In the genomic region with DNA sequence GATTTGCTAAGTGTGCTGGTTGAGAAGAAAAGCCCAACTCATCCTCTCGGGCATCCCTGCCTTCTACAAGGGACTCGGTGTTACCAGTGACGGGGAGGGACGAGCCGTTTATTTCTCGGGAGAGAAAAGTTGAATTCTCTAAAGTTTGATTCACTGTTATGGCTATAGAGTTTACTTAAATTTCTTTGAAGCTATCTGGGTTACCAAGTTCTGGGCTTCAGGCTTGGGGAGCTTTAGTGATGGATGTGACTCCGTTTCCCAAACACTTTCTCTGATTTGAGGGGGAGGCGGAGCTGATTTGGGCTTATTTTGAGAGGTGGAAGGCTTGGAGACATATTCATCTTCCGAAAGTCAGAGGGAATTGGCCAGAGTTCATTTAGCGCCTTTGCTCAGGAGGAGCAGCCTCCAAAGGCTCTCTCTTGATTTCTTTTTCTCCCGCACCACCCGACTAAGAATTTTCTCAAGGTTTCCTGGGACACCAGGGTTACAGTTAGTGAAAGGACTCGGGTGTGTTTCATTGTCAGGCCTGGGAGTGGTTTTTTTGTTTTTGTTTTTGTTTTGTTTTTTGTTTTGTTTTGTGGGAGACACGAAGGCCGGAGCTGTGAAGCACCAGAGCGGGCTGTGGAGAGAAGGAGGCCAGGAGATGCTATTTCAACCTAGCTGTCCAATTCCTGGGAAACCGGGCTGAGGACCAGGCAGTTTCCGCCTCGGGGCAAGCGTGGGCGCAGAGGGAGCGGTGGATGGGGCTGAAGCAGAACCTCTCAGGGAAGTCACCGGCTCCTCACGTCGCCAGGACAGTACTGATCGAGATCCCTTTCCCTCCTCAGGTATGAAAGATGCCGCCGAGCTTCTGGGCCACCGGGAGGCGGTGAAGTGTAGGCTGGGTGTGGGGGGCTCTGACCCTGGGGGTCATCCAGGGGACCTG, we compare ENCODE assay signal across 15 mouse cellular contexts. TPM values are rescaled to one million over a fixed set of nuclear protein-coding genes. Genes with fewer than 3 reads are reported as not detected.
A peak's percentile ranks its signal among the peaks of the same experiment; 100 is the strongest.
DNase-seq lines count a peak whose midpoint lies in the region; ATAC-seq and TF ChIP-seq lines count a peak whose summit lies in the region.
"Had no signal": no experiment of that assay in that cellular context is flagged by ENCODE, and none has a peak within 500 bp of the region (broad histone marks: within the 10 kb centered on the region; RNA-seq: fewer than 3 reads in every experiment).

No protein-coding gene starts in this region.

- H3K27ac ChIP-seq in ES-Bruce4 (ENCODE audit: insufficient read depth, low read length), result no peak overlapping the region
- H3K27ac ChIP-seq in ES-E14 (ENCODE audit: insufficient read depth, low read depth, low read length, poor library complexity, severe bottlenecking), result no peak overlapping the region
- H3K27ac ChIP-seq in hindbrain, embryonic 12.5 days, result peak overlapping the region; percentile 72
- H3K27ac ChIP-seq in midbrain, embryonic 16.5 days (ENCODE audit: low read length), result no peak overlapping the region
- no peak overlapping the region for H3K27ac ChIP-seq in layer of hippocampus, adult 2 months
- H3K27ac ChIP-seq: embryonic facial prominence, embryonic 13.5 days had no signal

- H3K4me2 ChIP-seq in hindbrain, embryonic 12.5 days (replicated peaks), result no peak overlapping the region
- no peak overlapping the region for H3K4me2 ChIP-seq in midbrain, embryonic 16.5 days (ENCODE audit: low read length)
- H3K4me2 ChIP-seq: embryonic facial prominence, embryonic 13.5 days had no signal

- H3K4me1 ChIP-seq in ES-Bruce4 (ENCODE audit: control insufficient read depth, insufficient read depth, low read length) (no peaks in the 10 kb centered on the region), ES-E14 (ENCODE audit: control insufficient read depth in 2 of 2, insufficient read depth in 2 of 2, low read length in 2 of 2, poor library complexity in 1 of 2) (no peaks in the 10 kb centered on the region; a peak in 1 of 4 replicates)
- H3K4me1 ChIP-seq in hindbrain, embryonic 12.5 days, result peaks cover 3% of the 10 kb centered on the region; the same call in 1 of the 2 replicates
- no peaks in the 10 kb centered on the region for H3K4me1 ChIP-seq in midbrain, embryonic 16.5 days (ENCODE audit: control insufficient read depth, insufficient read depth, low read length)

- ATAC-seq in hindbrain, embryonic 12.5 days (ENCODE audit: low FRiP score), result no peak
- no peak for ATAC-seq in midbrain, embryonic 16.5 days

- in situ Hi-C loops in ES-E14 (cut with MboI; ENCODE audit: low sequenced_read_pairs in 2 of 2, unreplicated experiment in 2 of 2), result no loop called here

- H3K36me3 ChIP-seq in ES-Bruce4 (ENCODE audit: control insufficient read depth, insufficient read depth, low read length, poor library complexity, severe bottlenecking), result no peaks in the 10 kb centered on the region
- H3K36me3 ChIP-seq in ES-E14 (ENCODE audit: control insufficient read depth, insufficient read depth, low read length, poor library complexity, severe bottlenecking), result no peaks in the 10 kb centered on the region
- H3K36me3 ChIP-seq in hindbrain, embryonic 12.5 days, result no peaks in the 10 kb centered on the region
- H3K36me3 ChIP-seq in midbrain, embryonic 16.5 days (ENCODE audit: control insufficient read depth, insufficient read depth, low read length), result no peaks in the 10 kb centered on the region
- H3K36me3 ChIP-seq: embryonic facial prominence, embryonic 13.5 days had no signal

- DNase-seq in ES-E14 (ENCODE audit: low read depth, low spot score), result no peak
- no peak for DNase-seq in adrenal gland, postnatal 25 days
- no peak for DNase-seq in urinary bladder, adult 18-20 months (ENCODE audit: low spot score in 2 of 2)
- DNase-seq in layer of hippocampus, adult 2 months (ENCODE audit: low spot score in 2 of 2), result no peak
- DNase-seq: kidney, postnatal 10 days; thymus, postnatal 14 days had no signal

- under 1% methylated on average over 30 of the region's 30 CpGs for WGBS in hindbrain, embryonic 12.5 days
- WGBS in midbrain, embryonic 16.5 days, result 1% methylated on average over 28 of the region's 30 CpGs

- TF ChIP-seq EP300 in ES-Bruce4 (IDR thresholded peaks at IDR 0.05; ENCODE audit: insufficient read depth, low read depth, low read length), result no peak

- no peak for TF ChIP-seq POLR2A in ES-Bruce4 (IDR thresholded peaks at IDR 0.05; ENCODE audit: insufficient read depth, low read length)

- H3K9me3 ChIP-seq in ES-Bruce4 (replicated peaks; ENCODE audit: control insufficient read depth, insufficient read depth, low read length, poor library complexity, severe bottlenecking), result no peaks in the 10 kb centered on the region
- H3K9me3 ChIP-seq in ES-E14 (ENCODE audit: control insufficient read depth, insufficient read depth, low read depth, low read length), result no peaks in the 10 kb centered on the region
- H3K9me3 ChIP-seq in hindbrain, embryonic 12.5 days (replicated peaks), result no peaks in the 10 kb centered on the region
- no peaks in the 10 kb centered on the region for H3K9me3 ChIP-seq in midbrain, embryonic 16.5 days (replicated peaks; ENCODE audit: control insufficient read depth, low read length, poor library complexity, severe bottlenecking)
- H3K9me3 ChIP-seq: embryonic facial prominence, embryonic 13.5 days had no signal

- TF ChIP-seq CTCF in ES-Bruce4 (IDR thresholded peaks at IDR 0.05; ENCODE audit: low read depth, low read length), result no peak
- no peak for TF ChIP-seq CTCF in layer of hippocampus, adult 2 months (conservative IDR thresholded peaks at IDR 0.05)

- no peak overlapping the region for H3K9ac ChIP-seq in ES-Bruce4 (ENCODE audit: low read depth, poor library complexity, severe bottlenecking)
- no peak overlapping the region for H3K9ac ChIP-seq in ES-E14 (ENCODE audit: insufficient read depth, low read depth, low read length, poor library complexity, severe bottlenecking)
- peak overlapping the region; percentile 54 for H3K9ac ChIP-seq in hindbrain, embryonic 12.5 days
- H3K9ac ChIP-seq in midbrain, embryonic 16.5 days (ENCODE audit: low read depth, low read length), result no peak overlapping the region
- H3K9ac ChIP-seq: embryonic facial prominence, embryonic 13.5 days had no signal

- peaks cover 32% of the 10 kb centered on the region for H3K27me3 ChIP-seq in ES-Bruce4 (ENCODE audit: control insufficient read depth, insufficient read depth, low read length, poor library complexity, severe bottlenecking)
- H3K27me3 ChIP-seq in hindbrain, embryonic 12.5 days, result peaks cover 71% of the 10 kb centered on the region
- peaks cover 50% of the 10 kb centered on the region for H3K27me3 ChIP-seq in midbrain, embryonic 16.5 days (ENCODE audit: control insufficient read depth, insufficient read depth, low read depth, low read length)

- H3K4me3 ChIP-seq in ES-Bruce4 (ENCODE audit: low read depth, low read length) (0 out of 2 replicates have a peak overlapping the region, but pooled peaks have one; percentile 10), ES-E14 (ENCODE audit: insufficient read depth in 1 of 2, low read depth in 1 of 2, low read length in 2 of 2, poor library complexity in 1 of 2, severe bottlenecking in 1 of 2) (peak overlapping the region; percentile 8 to 16; a peak in 3 of 4 replicates)
- peak overlapping the region; percentile 32 for H3K4me3 ChIP-seq in hindbrain, embryonic 12.5 days
- peak overlapping the region; percentile 15; the same call in 1 of the 2 replicates for H3K4me3 ChIP-seq in midbrain, embryonic 16.5 days (ENCODE audit: low read depth, low read length)
- H3K4me3 ChIP-seq in layer of hippocampus, adult 2 months, result no peak overlapping the region
- H3K4me3 ChIP-seq: embryonic facial prominence, embryonic 13.5 days had no signal

TF ChIP-seq in ES-E14, 5 proteins besides CTCF, POLR2A, EP300 and RAD21:
- no peak for TF ChIP-seq CHD2 (IDR thresholded peaks at IDR 0.05; ENCODE audit: low read depth, low read length)
TF ChIP-seq in ES-E14: peak in this region for 0.

RNA-seq across cellular contexts. Expression of a gene that starts 1.1 kb away (rescaled TPM):
- polyA plus RNA-seq in ES-Bruce4 (2011; ENCODE audit: insufficient read depth, insufficient read length, low read depth, missing spikeins), result not detected in 2 replicates
- total RNA-seq in ES-E14 (2012; rRNA removed), result not detected in 2 replicates
- polyA plus RNA-seq in hindbrain, embryonic 12.5 days (2016; fragmentation: Nextera tagmentation; extraction: Ambion mirVana), result 11.2 and 15.8 TPM in 2 replicates
- 3.2 and 4.7 TPM in 2 replicates for polyA plus RNA-seq in midbrain, embryonic 16.5 days (2015; fragmentation: Nextera tagmentation; extraction: Ambion mirVana)
- not detected in 2 replicates for total RNA-seq in adrenal gland, postnatal 25 days (2021)
- not detected for total RNA-seq in layer of hippocampus, adult 2 months (2021)
- total RNA-seq: heart, adult 8-10 months; hematopoietic stem cell, adult 5-6 weeks; MEL; monocyte, adult 5-6 weeks had no signal
- polyA plus RNA-seq: embryonic facial prominence, embryonic 13.5 days; lung, embryonic 16.5 days had no signal
